Mouse (Mus musculus) CH12.LX (cell line): ENCODE measurements at regions not wholly inside any gene's neighbourhood (a gene's known extent, or its start where the extent isn't known, plus 50 kb on each side); places are given as distances from the start of the nearest gene placed in this dataset.

Experiments
- DNase-seq: peaks from one replicate; pipeline ENCODE4 v3.0.0-alpha.2; 2013; ENCODE audit errors: extremely low read depth
- H3K27ac ChIP-seq: 2 replicates; pipeline ENCODE4 v1.5.1; 2012; ENCODE audit warnings: low read depth, mild to moderate bottlenecking, control low read depth, moderate library complexity; ENCODE audit not compliant: insufficient read depth
- H3K27me3 ChIP-seq: replicated peaks from 2 replicates; pipeline ENCODE3; 2012; ENCODE audit warnings: inconsistent platforms
- H3K36me3 ChIP-seq, 2 experiments: replicated peaks in 1 of 2; 2 replicates each; pipeline versions ENCODE3 to v1.6.1; 2012; ENCODE audit warnings: inconsistent platforms in 1 of 2, low read length in 1 of 2, mild to moderate bottlenecking in 1 of 2, mixed read lengths in 1 of 2, moderate library complexity in 1 of 2; ENCODE audit not compliant: control insufficient read depth in 1 of 2, insufficient read depth in 1 of 2
- H3K4me1 ChIP-seq, 2 experiments: 2 replicates each; pipeline ENCODE4 v1.6.1; 2012; ENCODE audit warnings: inconsistent platforms in 1 of 2, moderate library complexity in 1 of 2; ENCODE audit not compliant: insufficient read depth in 2 of 2, control insufficient read depth in 1 of 2
- H3K4me2 ChIP-seq: 2 replicates; pipeline ENCODE4 v1.6.1; 2012; ENCODE audit warnings: low read depth, mild to moderate bottlenecking, control low read depth; ENCODE audit not compliant: poor library complexity, insufficient read depth, severe bottlenecking
- H3K4me3 ChIP-seq, 3 experiments: fragments of 150-350 bp in 1 of 3; sonication (generic) in 1 of 3; replicated peaks in 1 of 3; 2 replicates each; pipeline versions ENCODE3 to v1.5.1; 2011 to 2012; ENCODE audit warnings: low read depth in 2 of 3, low read length in 2 of 3, mild to moderate bottlenecking in 2 of 3, moderate library complexity in 2 of 3, control low read depth in 1 of 3, improper control_type of control experiment in 1 of 3, inconsistent platforms in 1 of 3, mixed read lengths in 1 of 3; ENCODE audit not compliant: poor library complexity in 1 of 3
- H3K79me2 ChIP-seq: replicated peaks from 2 replicates; pipeline ENCODE4 v1.6.1; 2012; ENCODE audit warnings: mild to moderate bottlenecking, moderate library complexity; ENCODE audit not compliant: control insufficient read depth, poor library complexity, insufficient read depth, severe bottlenecking; ENCODE audit errors: extremely low read depth
- H3K9ac ChIP-seq: 2 replicates; pipeline ENCODE4 v1.6.1; 2012; ENCODE audit warnings: low read depth, mild to moderate bottlenecking, control low read depth, moderate library complexity; ENCODE audit not compliant: insufficient read depth
- H3K9me3 ChIP-seq: replicated peaks from 2 replicates; pipeline ENCODE3; 2012; ENCODE audit warnings: low read length, inconsistent platforms, mixed read lengths
- ETS1 ChIP-seq: conservative IDR thresholded peaks from 2 replicates; pipeline ENCODE4 v1.6.1; 2012; ENCODE audit warnings: low read depth, mild to moderate bottlenecking, inconsistent platforms, low read length, improper control_type of control experiment, moderate library complexity
- IRF4 ChIP-seq: IDR thresholded peaks from 2 replicates; pipeline ENCODE4 v1.6.1; 2014; ENCODE audit warnings: low read depth, mild to moderate bottlenecking, inconsistent platforms, low read length, improper control_type of control experiment
- JUND ChIP-seq: conservative IDR thresholded peaks from 2 replicates; pipeline ENCODE4 v1.6.1; 2011; ENCODE audit warnings: low read depth, low read length, improper control_type of control experiment
- MAX ChIP-seq: IDR thresholded peaks from 2 replicates; pipeline ENCODE4 v1.6.1; 2011; ENCODE audit warnings: low read length, improper control_type of control experiment
- MEF2A ChIP-seq: IDR thresholded peaks from 2 replicates; pipeline ENCODE4 v1.6.1; 2014; ENCODE audit warnings: low read depth, mild to moderate bottlenecking, inconsistent platforms, low read length, improper control_type of control experiment, borderline replicate concordance
- MXI1 ChIP-seq: IDR thresholded peaks from 2 replicates; pipeline ENCODE4 v1.6.1; 2011; ENCODE audit warnings: mild to moderate bottlenecking, low read depth, low read length, improper control_type of control experiment
- NELFE ChIP-seq: IDR thresholded peaks from 2 replicates; pipeline ENCODE4 v1.6.1; 2011; ENCODE audit warnings: low read depth, low read length, improper control_type of control experiment
- NRF1 ChIP-seq: IDR thresholded peaks from 2 replicates; pipeline ENCODE4 v1.6.1; 2014; ENCODE audit warnings: low read depth, mild to moderate bottlenecking, inconsistent platforms, low read length, improper control_type of control experiment, moderate library complexity
- POLR2A ChIP-seq: IDR thresholded peaks from 2 replicates; pipeline ENCODE4 v1.6.1; 2011; ENCODE audit warnings: low read depth, mild to moderate bottlenecking, improper control_type of control experiment, low read length
- RAD21 ChIP-seq: IDR thresholded peaks from 2 replicates; pipeline ENCODE4 v1.6.1; 2011; ENCODE audit warnings: low read depth, mild to moderate bottlenecking, low read length, improper control_type of control experiment, moderate library complexity
- UBTF ChIP-seq: IDR thresholded peaks from 2 replicates; pipeline ENCODE4 v1.6.1; 2012; ENCODE audit warnings: low read depth, mild to moderate bottlenecking, inconsistent platforms, low read length, improper control_type of control experiment, moderate library complexity
- USF1 ChIP-seq: IDR thresholded peaks from 2 replicates; pipeline ENCODE4 v1.6.1; 2014; ENCODE audit warnings: low read depth, mild to moderate bottlenecking, inconsistent platforms, low read length, improper control_type of control experiment
- ZKSCAN1 ChIP-seq: IDR thresholded peaks from 2 replicates; pipeline ENCODE4 v1.6.1; 2012; ENCODE audit warnings: low read depth, inconsistent platforms, low read length, improper control_type of control experiment, borderline replicate concordance
- ZNF384 ChIP-seq: IDR thresholded peaks from 2 replicates; pipeline ENCODE4 v1.6.1; 2012; ENCODE audit warnings: low read depth, low read length, improper control_type of control experiment, inconsistent platforms
- dilution Hi-C: fragments of 300-500 bp; cut with MboI; formaldehyde crosslinking; loops from 2 replicates; pipeline ENCODE4 v1.14.3; 2020; ENCODE audit warnings: low sequenced_read_pairs; ENCODE audit not compliant: extremely low pct_unique_long_range_greater_than_20kb, extremely low pct_ligation_motif_present
- in situ Hi-C: fragments of 300-500 bp; cut with MboI; formaldehyde crosslinking; loops from 3 replicates; pipeline ENCODE4 v1.14.3; 2019; ENCODE audit warnings: low sequenced_read_pairs, low pct_ligation_motif_present, low pct_unique_long_range_greater_than_20kb, mixed read lengths

GRCm38 (mm10) chr8:11100310-11100709 lies 92.1 kb upstream of the Irs2 start:
- in situ Hi-C loops = no loop called here
- Histone ChIP-seq H3K4me3 (no peak overlapping the region), H3K27ac (no peak overlapping the region), H3K4me2 (no peak overlapping the region), H3K79me2 (no peaks in the 10 kb centered on the region), H3K9me3 (no peaks in the 10 kb centered on the region), H3K27me3 (no peaks in the 10 kb centered on the region), H3K36me3 (no peaks in the 10 kb centered on the region), H3K9ac (no peak overlapping the region), H3K4me1 (peaks cover 3 to 29% of the 10 kb centered on the region in 2 experiments; a peak in 3 of 4 replicates)
- no peak for DNase-seq
- dilution Hi-C loops = no loop called here
- no peak for TF ChIP-seq NELFE
- no peak for TF ChIP-seq POLR2A
- no peak for TF ChIP-seq ETS1
- TF ChIP-seq NRF1 = no peak

GRCm38 (mm10) chr8:11099591-11099855 lies 91.3 kb upstream of the Irs2 start:
- no peak for DNase-seq
- dilution Hi-C loops (no loop called here), in situ Hi-C loops (no loop called here)
- H3K27me3 ChIP-seq = no peaks in the 10 kb centered on the region
- H3K4me3 ChIP-seq = no peak overlapping the region
- H3K9me3 ChIP-seq = no peaks in the 10 kb centered on the region
- H3K9ac ChIP-seq = no peak overlapping the region
- H3K79me2 ChIP-seq = no peaks in the 10 kb centered on the region
- H3K36me3 ChIP-seq = no peaks in the 10 kb centered on the region
- no peak overlapping the region for H3K27ac ChIP-seq
- H3K4me1 ChIP-seq = peaks cover 3 to 29% of the 10 kb centered on the region in 2 experiments; a peak in 3 of 4 replicates
- TF ChIP-seq MAX (no peak), ZNF384 (no peak), UBTF (no peak), ZKSCAN1 (no peak)
- no peak overlapping the region for H3K4me2 ChIP-seq

- Histone ChIP-seq H3K4me2 (no peak overlapping the region), H3K36me3 (no peaks in the 10 kb centered on the region), H3K9ac (no peak overlapping the region), H3K27ac (no peak overlapping the region), H3K4me1 (peaks cover 3 to 28% of the 10 kb centered on the region in 2 experiments; a peak in 3 of 4 replicates), H3K27me3 (no peaks in the 10 kb centered on the region), H3K79me2 (no peaks in the 10 kb centered on the region), H3K9me3 (no peaks in the 10 kb centered on the region), H3K4me3 (no peak overlapping the region)
- DNase-seq = no peak
- TF ChIP-seq IRF4 (no peak), ETS1 (no peak), NRF1 (no peak), NELFE (no peak), UBTF (no peak), RAD21 (no peak), MEF2A (no peak), JUND (no peak), ZKSCAN1 (no peak), MXI1 (no peak), USF1 (no peak)
- in situ Hi-C loops (no loop called here), dilution Hi-C loops (no loop called here)
These were observed 90.7 kb upstream of the Irs2 start for GRCm38 (mm10) chr8:11098790-11099590.
